Mouse (Mus musculus): ENCODE data around the gene Fads3.

The Fads3 gene

DNA sequence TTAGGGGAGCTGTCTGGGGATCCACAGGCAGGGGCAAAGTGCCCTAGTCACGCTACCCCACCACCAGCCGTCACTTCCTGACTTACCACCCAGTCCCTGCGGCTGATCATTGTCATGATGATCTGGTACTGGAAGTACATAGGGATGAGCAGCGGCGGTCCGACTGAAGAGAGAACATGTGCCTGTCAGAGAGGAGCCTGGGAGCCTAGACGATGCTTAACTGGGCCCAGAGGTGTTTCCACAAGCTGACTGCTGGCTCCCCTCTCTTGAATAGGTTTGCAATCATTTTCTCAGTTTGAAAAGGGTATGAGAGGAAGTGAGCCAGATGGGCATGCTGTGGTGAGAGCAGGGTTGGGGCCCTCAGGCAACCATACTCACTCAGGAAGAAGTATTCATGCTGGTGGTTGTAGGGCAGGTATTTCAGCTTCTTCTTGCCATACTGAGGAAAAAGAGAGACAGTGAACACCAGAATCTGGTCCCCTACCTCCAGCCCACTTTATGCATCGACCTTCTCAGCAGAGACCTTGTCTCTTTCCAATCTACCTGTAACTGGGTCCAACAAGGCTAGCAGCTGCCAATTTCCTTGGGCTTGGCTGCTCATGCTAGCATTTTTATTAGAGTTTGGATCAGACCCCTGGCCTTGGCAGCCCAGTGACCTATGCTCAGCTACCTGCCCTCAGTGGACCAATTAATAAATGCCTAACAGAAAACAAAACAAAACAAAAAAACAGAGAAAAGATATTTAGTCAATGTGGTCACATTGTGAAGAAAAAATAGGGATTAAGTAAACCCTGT lies 29.0 kb downstream of the Fads3 start:
- DNase-seq, result peak; percentile 63

DNA sequence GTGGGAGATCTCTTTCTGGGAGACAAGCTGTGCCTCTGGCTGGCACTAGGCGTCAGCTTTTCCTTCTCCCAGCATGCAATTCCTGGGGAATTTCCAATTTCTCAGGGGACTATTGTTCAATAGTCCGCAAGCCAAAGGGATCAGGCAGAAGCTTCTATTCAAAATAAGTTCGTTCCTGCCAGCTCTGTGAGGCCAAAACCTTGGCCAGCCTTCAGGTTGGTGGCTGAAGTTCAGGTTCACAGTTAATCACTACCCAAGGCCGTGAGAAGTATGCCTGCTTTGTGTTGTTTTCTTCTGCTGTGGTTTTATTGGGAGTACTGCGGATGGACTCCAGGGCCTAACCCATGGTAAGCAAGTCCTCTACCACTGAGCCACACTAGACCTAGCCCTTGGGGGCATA lies 29.8 kb downstream of the Fads3 start:
- DNase-seq, result peak; percentile 76

DNA sequence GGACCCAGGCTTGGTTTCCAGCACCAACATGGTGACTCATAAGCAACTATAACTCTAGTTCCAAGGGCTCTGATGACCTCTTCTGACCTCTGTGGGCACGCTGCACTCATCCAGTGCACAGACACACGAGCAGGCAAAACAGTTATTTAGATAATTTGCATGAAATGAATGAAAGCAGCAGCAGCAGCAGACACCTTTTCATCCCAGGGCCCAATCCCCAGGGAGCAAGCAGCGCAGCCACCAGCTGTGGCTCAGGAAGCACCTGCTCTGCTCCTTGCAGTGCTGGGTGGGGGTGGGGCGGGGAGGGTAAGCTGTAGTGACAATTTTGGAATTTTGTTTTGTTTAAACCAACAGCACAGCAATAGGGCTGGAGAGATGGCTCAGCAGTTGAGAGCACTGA lies 30.5 kb downstream of the Fads3 start:
- DNase-seq, result no peak

- no peak for DNase-seq
Measured at GRCm38 (mm10) chr19:10073145-10073544, 31.8 kb downstream of the Fads3 start.

GRCm38 (mm10) chr19:10078392-10078791 lies 37.0 kb downstream of the Fads3 start:
- no peak for DNase-seq

DNA sequence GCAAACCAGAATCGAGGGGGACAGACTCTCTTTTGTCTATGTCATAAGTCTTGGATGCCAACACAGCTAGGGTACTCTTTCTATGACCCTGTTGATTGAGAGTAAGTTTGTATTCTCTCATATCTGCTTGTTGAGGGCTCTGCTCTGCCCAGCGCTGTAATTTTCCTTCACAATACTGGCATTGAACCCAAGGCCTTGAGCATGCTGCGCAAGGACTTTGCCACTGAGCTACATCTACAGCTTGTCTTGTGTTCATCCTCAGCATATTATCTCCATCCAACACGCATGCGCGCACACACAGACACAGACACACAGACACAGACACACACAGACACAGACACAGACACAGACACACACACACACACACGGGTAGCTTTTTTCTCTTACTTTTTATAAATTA lies 39.0 kb downstream of the Fads3 start:
- DNase-seq, result no peak

DNA sequence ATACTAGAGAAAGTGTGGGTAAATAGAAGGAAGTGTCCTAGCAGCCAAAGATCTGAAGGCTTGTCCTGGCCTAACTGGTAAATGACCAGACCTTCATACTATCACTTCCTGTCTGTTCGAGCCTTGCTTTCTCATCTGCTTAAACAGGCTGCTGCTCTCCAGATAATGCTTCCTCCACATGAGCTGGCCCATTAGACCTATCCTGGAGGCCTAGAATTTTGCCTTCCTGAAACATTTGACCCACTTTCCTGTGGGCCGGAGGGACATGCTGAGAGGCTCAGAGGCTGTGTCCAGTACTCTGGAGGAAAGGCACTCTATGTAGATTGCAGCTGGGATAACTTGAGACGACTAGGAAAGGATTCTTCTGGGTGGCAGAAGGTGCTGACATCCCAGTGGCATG lies 40.7 kb downstream of the Fads3 start:
- no peak for DNase-seq

- peak; percentile 44 for DNase-seq
Measured at GRCm38 (mm10) chr19:10085454-10085853, 44.1 kb downstream of the Fads3 start.

- DNase-seq, result no peak
Measured at GRCm38 (mm10) chr19:10086976-10087375, 45.6 kb downstream of the Fads3 start.

GRCm38 (mm10) chr19:10093829-10094228 lies 52.5 kb downstream of the Fads3 start:
- no peak for DNase-seq

DNA sequence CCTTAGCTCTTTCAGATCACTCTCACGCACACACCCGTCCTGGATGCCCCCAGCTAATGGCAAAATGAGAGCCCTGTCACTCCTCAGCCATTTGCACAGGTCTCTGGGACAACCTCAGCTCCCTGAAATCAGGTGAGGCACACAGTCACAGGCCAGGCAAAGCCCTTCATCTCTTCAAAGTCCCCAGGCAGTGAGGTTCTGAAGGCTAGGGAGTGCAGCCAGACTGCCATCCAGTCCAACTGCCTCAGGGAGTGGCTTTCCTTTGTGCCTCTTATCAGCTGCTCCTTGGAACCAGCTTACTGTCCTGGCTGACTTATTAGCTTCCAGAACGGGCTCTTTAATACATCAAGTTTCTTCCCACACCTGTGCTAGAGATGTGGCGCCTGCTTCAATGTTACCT lies 53.3 kb downstream of the Fads3 start:
- no peak for DNase-seq

GRCm38 (mm10) chr19:10096371-10096876 lies 55.1 kb downstream of the Fads3 start:
- DNase-seq, result no peak

GRCm38 (mm10) chr19:10097826-10098225 lies 56.5 kb downstream of the Fads3 start:
- no peak for DNase-seq

DNA sequence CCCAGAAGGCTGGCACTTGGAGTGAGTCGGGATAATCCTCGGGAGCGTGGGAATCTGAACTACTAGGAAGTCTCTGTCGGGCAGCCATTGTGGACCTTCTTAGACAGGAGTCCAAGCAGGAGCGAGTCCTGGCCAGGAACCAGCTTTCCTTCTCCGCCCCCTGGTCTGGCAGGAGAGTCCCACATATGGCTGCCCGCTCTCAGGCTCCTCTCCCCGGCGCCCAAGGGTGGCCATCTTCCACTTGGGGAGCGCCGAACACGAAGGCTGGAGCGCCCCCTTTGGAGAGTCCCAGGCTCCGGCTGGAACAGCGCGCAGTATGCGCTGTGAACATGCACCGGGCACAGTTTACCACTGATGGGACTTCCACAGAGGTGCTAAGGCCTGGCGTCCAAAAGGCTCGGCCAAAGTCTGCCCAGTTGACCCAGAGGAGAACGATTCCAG lies 59.3 kb downstream of the Fads3 start:
- peak; percentile 90 for DNase-seq

DNA sequence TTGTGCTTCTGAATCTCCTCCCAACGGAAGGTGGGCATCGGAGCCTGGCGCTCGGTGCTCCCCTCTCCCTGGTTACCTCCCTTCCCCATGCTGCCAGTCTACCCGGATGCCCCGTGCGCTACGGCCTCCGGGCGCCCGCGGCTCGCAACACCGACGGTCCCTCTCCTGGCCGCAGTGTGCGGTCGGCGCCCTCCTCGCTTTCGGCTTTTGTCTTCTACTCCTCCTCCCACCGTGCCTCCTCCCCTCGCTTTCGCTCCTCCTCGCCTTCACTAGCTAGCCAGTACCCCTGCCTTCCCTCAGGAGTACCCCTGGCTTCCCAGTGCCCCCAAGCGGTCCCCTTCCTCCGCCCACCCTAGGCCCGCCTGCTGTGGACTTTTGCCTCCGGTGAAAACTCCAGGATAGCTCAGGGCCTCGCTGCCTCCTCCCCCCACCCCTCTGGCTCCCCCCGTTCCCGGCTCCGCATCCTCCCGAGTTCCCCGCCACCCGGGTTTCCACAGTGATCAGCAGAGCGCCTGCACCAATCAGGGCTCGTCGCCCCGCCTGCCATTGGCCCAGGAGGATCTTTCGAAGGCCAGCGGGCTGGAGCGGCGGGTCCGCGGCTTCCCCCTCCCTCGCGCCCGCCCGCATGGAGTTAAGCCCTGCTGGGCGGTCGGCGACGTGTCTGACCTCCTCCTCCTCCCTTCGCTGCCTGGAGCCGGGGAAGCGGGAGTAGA lies 60.1 kb downstream of the Fads3 start, which contains the start of gene Fads2:
TSS of gene Fads2 (minus strand) at position 406 of the 713 bp plus-strand sequence.
- DNase-seq, result peak; percentile 94

DNA sequence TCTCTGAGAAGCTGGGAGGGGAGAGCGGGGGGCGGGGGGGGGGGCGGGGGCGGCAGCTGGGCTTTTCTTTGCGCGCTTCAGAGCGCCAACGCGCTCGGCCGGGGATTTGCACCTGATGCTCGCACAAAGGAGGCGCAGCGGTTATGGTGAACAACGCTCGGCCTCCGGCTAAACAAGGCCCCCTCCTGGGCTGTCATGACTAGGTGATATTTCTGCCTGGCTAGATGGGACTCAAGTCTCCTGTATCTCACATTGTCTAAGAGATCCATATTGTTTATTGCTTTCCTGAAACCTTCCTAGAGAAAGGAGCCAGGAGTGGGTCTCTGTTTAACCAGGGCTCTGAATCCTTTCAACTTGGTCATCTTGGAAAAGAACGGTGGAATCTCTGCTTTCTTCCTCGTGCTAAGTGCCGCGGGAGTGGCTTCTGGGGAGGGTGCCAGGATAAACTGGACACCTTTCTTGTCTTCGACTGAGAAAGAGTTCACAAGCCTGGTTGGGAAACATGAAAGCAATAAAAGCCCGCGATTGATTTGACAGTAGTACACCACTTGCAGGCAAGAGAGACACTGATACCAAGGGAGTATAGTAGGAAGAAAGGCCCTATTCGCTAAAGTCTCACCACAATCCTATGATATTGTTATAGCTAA lies 60.8 kb downstream of the Fads3 start:
- DNase-seq, result peak; percentile 9

GRCm38 (mm10) chr19:10104234-10104633 lies 62.9 kb downstream of the Fads3 start:
- no peak for DNase-seq

DNA sequence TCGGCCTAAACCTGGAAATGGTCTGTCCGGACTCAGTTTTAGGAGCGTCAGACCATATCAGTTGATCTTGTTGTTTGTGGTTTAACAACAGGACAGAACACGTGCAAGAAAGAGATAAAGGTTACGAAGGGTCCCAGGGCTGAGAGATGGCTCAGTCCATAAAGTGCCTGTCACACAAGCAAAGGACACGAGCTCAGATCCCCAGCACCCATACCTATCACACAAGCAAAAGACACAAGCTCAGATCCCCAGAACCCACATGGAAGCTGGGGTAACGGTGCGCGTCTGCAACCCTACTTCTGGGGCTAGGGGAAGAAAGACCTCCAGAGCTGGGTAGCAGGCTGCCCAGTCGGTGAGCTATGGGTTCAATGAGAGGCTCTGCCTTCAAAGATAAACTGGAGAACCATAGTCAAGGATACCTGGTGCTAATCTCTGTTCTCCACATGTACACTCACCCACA lies 63.7 kb downstream of the Fads3 start:
- DNase-seq, result no peak

DNA sequence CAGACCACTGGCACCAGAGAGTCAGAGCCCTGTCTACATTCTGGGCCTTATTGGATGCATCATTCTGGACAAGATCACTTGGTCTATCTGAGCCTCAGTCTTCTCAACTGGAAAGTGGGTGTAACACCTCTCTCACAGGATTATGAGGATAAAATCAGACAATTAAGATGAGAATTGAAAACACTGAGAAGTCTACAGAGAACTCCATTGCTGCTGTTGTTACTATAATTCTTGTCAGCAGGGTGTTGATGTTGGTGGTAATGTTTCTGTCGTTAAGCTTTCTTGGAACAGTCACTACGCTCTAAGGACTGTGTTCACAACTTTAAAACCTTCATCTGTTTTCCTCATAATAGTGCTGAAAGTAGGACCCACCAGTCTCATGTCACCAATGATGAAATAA lies 65.3 kb downstream of the Fads3 start:
- DNase-seq, result no peak

DNA sequence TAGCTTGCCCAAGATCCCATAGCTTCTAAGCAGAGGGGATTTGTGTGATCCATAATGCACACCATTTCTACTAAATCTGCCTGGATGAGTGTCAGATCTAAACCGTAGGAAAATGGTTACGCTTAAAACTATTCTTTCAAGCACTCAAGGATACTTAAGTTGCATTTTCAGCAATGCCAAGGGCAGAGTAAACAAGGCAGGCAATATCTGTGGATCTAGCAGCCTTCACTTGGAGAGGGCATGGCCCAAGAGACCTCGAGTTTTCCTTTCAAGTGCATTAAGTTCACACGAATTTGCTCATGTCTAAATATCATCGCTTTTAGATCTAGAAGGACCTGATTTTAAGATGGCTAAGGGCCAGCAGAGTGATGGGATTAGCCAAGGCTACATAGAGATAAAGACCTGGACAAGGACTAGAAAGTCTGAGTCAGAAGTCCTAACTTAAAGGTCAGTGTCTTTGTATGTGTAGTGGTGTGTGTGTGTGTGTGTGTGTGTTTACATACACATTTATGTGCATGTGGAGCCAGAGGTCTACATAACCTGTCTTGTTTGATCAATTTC lies 65.8 kb downstream of the Fads3 start:
- DNase-seq, result no peak

- no peak for DNase-seq
Measured at GRCm38 (mm10) chr19:10108129-10108528, 66.8 kb downstream of the Fads3 start.

DNA sequence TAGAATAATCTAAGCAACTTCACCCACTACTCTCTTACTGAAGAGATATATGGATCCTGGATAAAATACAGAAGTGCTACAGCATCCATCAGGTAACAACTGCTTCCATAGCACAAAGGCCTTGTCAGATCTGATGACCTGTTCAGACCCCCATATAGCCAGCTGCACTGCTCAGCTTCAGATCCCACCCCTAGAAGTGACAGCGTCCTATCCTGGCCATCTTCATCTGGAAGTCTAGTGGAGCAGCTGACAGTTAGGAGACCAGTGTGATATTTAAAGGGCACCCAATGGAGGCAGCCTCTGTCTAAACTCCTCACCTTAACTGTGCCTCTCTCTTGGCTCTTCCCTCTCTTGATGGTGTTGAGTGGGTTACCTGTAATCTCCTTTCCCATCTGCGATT lies 67.3 kb downstream of the Fads3 start:
- DNase-seq, result no peak
